Mouse (Mus musculus) thymus, postnatal 36 days (tissue): ENCODE measurements at regions not wholly inside any gene's neighbourhood (a gene's known extent, or its start where the extent isn't known, plus 50 kb on each side); places are given as distances from the start of the nearest gene placed in this dataset.

ENCODE experiments used
- DNase-seq, 2 experiments: peaks; one replicate each; pipeline ENCODE4 v3.0.0; 2022; ENCODE audit warnings: mixed read lengths in 2 of 2

GRCm38 (mm10) chr2:73978072-73978471 lies 66.9 kb upstream of the Atp5g3 start:
- DNase-seq = no peak

GRCm38 (mm10) chr2:73973774-73974173 lies 62.6 kb upstream of the Atp5g3 start:
- DNase-seq = no peak

- no peak for DNase-seq
Measured at GRCm38 (mm10) chr2:73967618-73968017, 56.5 kb upstream of the Atp5g3 start.

GRCm38 (mm10) chr2:73965595-73965994 lies 54.5 kb upstream of the Atp5g3 start:
- peak in 1 of 2 experiments; percentile 11 for DNase-seq
